Mouse (Mus musculus) liver, adult (tissue): ENCODE data around the gene Clp1.

ENCODE experiments used
- GATA4 ChIP-seq: IDR thresholded peaks from 2 replicates; pipeline ENCODE4 v1.6.1; 2014; ENCODE audit warnings: mild to moderate bottlenecking, low read length; ENCODE audit not compliant: insufficient replicate concordance

Gene Clp1

GRCm38 (mm10) chr2:84744126-84744525 lies 17.0 kb upstream of the Clp1 start:
- TF ChIP-seq GATA4 = no peak

GRCm38 (mm10) chr2:84743561-84743960 lies 16.4 kb upstream of the Clp1 start, which contains the start of gene Gm19426:
Gm19426 (minus strand) TSS chr2:84743655.
- TF ChIP-seq GATA4 = no peak

DNA sequence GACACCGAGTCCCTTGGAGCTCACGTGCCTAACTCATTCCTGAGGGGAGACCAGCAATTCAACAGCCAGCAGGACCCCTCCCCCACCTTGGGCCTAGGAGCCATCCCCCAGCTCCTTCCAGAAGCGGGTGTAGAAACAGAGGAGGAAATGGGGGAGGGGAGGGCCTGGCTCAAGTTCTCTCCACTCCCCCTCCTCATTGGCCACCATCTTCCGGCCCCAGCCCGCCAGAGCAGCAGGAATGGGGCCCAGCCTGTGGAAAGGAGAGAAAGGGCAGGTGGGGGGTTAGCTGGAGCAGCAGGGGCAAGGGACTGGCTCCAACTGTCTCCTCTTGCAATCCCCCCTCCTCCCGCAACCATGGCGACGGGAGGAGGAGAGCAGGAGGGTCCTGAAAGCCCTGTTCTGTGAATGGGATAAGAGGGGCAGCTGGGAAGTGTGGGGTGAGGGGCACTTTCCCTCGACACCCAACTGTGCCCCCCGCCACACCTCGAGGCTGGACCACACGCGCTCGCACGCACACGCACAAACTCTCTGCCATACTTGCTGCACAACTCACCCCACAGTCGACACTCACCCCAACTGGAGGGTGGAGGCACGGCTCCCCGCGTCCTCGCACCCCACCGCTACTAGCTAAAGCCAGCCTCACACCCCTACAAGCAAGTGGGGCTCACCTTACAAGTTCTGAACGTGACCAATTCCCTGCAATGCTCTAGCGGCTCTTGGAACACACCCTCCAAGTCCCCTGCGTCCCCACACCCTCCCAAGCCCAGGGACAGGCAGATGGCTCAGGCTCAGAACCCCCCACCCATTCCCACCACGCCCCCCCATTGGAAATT lies 15.5 kb upstream of the Clp1 start:
- no peak for TF ChIP-seq GATA4

GRCm38 (mm10) chr2:84741841-84742450 lies 14.8 kb upstream of the Clp1 start:
- TF ChIP-seq GATA4 = peak; percentile 6; the same call in 1 of the 2 replicates

DNA sequence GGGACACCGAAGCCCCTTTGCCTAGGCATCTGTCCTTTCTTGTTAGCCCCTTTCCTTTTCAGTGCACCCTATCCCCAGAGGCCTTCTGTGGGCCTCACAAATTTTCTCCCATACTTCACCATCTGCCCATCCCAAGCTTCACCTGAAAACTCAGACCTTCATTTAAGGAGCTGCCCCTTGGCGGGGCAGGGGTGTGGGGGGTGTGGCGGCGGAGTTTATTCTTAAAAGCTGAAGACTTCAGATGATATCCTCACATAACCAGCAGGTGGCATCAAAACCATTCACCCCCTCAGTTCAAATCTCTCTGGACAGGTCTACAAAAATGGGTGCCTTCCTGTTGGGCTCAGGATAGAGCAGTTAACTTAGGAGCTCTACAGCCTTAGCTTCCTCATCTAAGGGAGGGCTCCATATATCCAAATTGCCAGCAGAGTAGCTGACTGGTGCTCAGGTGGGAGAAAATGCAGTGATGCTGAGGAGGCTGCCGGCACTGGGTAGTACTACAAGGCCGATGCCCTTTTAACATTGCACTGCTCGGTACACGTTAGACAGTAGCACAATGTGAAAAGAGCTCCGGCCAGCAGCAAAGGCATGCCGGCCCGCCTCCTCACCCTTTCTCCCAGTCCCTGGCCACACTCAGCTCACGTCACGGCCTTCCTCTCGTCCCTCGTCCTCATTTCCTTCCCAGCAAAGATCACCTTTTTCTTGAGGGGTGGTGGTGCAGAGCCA lies 13.6 kb upstream of the Clp1 start:
- no peak for TF ChIP-seq GATA4

- TF ChIP-seq GATA4 = no peak
Measured at GRCm38 (mm10) chr2:84738271-84738911, 11.2 kb upstream of the Clp1 start.

DNA sequence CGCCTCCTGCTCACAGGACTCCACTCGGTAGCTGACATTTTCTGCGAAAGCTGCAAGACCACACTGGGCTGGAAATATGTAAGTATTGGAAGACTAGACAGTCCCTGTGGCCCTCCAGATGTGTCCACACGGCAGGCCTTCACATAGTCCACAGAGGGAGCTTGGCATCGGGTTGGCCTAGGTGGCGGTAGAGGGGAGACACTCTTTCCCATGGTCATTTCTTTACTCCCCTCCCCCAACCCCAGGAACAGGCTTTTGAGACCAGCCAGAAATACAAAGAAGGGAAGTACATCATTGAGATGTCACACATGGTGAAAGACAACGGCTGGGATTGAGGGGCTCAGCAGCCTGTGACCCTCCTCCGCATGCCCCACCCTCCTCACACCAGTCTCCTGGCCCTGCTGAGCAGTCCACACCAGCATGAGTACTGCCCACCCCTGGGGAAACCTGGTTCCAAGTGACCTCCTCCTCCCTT lies 10.3 kb upstream of the Clp1 start:
- TF ChIP-seq GATA4 = no peak

GRCm38 (mm10) chr2:84736312-84737161 lies 9.4 kb upstream of the Clp1 start:
- no peak for TF ChIP-seq GATA4

DNA sequence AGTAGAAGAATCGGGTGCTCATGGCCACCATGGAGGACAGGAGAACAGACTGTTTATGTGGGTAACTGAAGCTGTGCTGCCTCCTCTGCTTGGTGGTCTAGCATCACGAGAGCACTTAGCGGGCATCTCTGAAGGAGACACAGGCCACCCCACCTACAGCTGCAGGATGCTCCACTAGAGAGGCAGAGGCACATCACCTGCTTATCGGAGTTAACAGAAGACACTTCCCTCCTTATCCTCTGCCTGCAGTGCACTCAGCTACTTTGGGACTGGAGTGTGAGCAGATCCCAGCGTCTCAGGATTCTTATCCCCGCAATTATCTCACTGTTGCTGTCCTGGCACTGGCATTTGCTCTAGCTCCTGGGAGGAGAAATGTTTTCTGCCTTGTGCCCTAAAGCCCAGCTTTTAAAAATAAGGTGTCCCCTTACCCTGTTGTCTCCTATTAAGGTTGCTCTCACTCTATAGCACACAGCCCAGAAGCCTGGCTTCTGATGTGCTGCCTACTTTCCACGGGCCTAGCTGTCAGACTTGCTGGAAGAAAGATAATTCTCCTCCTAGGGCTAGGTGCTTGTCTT lies 8.3 kb upstream of the Clp1 start:
- no peak for TF ChIP-seq GATA4

DNA sequence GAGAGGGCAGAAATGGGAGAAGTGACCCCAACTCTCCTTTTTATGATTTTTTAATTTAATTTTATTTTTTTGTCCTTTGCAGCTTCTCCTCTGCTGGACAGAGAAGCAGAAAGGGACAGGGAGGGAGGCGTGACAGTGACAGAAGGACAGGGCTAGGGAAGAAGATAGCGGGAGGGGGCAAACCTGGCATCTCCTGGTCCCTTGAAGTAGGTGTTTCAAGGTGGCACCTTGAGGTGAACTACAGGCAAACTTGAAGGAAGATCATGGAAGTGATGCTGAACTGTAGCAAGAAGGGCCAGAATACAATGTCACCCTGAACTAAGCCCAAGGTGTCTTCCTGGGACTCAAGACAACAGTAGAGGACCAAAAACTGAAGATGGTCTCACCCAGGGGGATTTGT lies 7.8 kb upstream of the Clp1 start:
- no peak for TF ChIP-seq GATA4

DNA sequence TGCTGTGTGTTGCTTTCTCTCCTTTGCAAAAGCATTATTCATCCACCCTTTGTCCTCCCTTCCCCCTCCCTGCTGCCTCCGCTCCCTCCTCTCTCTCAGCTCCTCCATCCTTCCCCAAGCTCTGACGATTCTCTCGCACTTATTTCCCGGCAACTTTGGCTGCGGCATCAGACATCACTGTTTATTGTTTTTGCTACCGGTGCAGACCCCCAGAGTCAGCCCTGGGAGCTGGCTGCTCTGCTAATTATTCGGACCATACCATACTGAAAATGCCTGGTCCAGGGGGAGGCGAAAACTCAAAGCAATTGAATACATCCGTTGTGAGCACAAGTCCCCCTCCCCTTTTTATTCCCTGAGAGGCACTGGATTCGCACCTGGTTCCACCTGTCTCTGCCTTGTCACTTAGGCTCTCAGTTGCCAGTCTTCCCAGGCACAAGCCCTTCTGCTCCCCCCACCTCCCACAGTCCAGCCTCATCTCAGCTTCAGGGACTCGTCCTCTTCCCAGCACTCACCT lies 7.3 kb upstream of the Clp1 start:
- TF ChIP-seq GATA4 = no peak

DNA sequence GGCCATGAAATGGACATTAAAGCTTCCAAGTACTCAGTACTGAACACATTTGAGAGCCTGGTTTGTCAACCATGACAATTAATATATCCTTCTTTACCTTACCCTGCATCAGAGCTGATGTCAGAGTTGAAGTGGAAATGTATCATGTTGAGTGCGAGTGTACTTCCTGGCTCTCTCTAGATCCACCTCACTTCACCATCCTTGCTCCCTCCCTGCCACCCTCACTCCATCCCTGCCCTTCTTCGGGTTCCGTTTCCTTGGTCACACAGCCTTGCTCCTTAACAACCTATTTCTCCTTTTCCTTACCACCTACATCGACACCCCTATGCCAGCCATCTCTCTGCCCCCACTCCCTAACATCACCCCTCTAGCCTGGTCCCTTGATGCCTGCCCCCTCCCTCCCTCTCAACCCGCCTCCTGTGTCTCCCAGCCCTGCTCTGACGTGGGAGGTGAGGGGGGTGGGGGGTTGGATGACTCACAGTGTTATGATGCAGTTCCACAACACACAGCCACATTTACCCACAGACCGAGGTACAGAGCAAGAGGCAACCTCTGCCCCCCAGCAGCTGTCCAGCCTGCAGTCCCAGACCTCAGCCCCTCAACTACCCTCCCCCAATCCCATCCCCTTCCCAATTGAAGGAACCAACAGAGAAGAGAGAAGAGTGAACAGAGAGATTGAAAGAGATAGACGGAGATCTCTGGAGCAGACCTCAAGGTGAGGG lies 6.6 kb upstream of the Clp1 start, which contains the start of gene Ypel4:
Ypel4 (plus strand) TSS at position 480 of the 722 bp plus-strand sequence.
- no peak for TF ChIP-seq GATA4

GRCm38 (mm10) chr2:84732394-84732793 lies 5.2 kb upstream of the Clp1 start:
- no peak for TF ChIP-seq GATA4
